19 mouse cellular contexts compared by ENCODE assay signal in genomic region chr8:80842514-80842913, GRCm38 (mm10). TPM values are rescaled to one million over a fixed set of nuclear protein-coding genes. Genes with fewer than 3 reads are reported as not detected.
DNase-seq lines count a peak whose midpoint lies in the region; ATAC-seq and TF ChIP-seq lines count a peak whose summit lies in the region.
"Had no signal": no experiment of that assay in that cellular context is flagged by ENCODE, and none has a peak within 500 bp of the region (broad histone marks: within the 10 kb centered on the region; RNA-seq: fewer than 3 reads in every experiment).

No protein-coding gene starts in this region.

- DNase-seq in heart, adult 9 months (ENCODE audit: low spot score in 2 of 2) = no peak
- DNase-seq in limb, embryonic 11.5 days (ENCODE audit: low spot score) = no peak
- DNase-seq in limb, embryonic 10.5 days (ENCODE audit: low spot score) = no peak
- DNase-seq in hindbrain, postnatal 0 days (ENCODE audit: low spot score) = no peak
- DNase-seq in thymus, postnatal 25 days = no peak
- DNase-seq in frontal cortex, adult 2 months (ENCODE audit: extremely low spot score in 1 of 2, low spot score in 1 of 2) = no peak
- DNase-seq: cerebellum, adult 8-10 months; gastrocnemius, postnatal 36 days; kidney, postnatal 14 days; layer of hippocampus, adult 9-11 months; lung, postnatal 14 days; right cerebral cortex, postnatal 25 days had no signal

- H3K27me3 ChIP-seq in heart, embryonic 15.5 days = no peaks in the 10 kb centered on the region
- H3K27me3 ChIP-seq in limb, embryonic 11.5 days (ENCODE audit: control insufficient read depth, insufficient read depth, low read length) = no peaks in the 10 kb centered on the region
- H3K27me3 ChIP-seq in limb, embryonic 10.5 days (ENCODE audit: low read depth, poor library complexity, severe bottlenecking) = no peaks in the 10 kb centered on the region
- H3K27me3 ChIP-seq in embryonic facial prominence, embryonic 13.5 days = no peaks in the 10 kb centered on the region
- H3K27me3 ChIP-seq in hindbrain, postnatal 0 days (ENCODE audit: insufficient read depth, low read length) = no peaks in the 10 kb centered on the region
- H3K27me3 ChIP-seq: embryonic facial prominence, embryonic 15.5 days; liver, embryonic 15.5 days; neural tube, embryonic 15.5 days had no signal

- no peaks in the 10 kb centered on the region for H3K36me3 ChIP-seq in heart, embryonic 15.5 days
- H3K36me3 ChIP-seq in limb, embryonic 11.5 days (ENCODE audit: control insufficient read depth, insufficient read depth, low read length) = no peaks in the 10 kb centered on the region
- no peaks in the 10 kb centered on the region for H3K36me3 ChIP-seq in limb, embryonic 10.5 days
- no peaks in the 10 kb centered on the region for H3K36me3 ChIP-seq in embryonic facial prominence, embryonic 13.5 days
- H3K36me3 ChIP-seq in hindbrain, postnatal 0 days (ENCODE audit: insufficient read depth, low read length) = no peaks in the 10 kb centered on the region
- H3K36me3 ChIP-seq: embryonic facial prominence, embryonic 15.5 days; neural tube, embryonic 15.5 days had no signal

- WGBS in heart, embryonic 15.5 days = 84% methylated on average over 3 of the region's 3 CpGs
- WGBS in limb, embryonic 11.5 days = 64% methylated on average over 3 of the region's 3 CpGs
- WGBS in limb, embryonic 10.5 days = 73% methylated on average over 3 of the region's 3 CpGs
- WGBS in embryonic facial prominence, embryonic 13.5 days = 79% methylated on average over 3 of the region's 3 CpGs
- WGBS in hindbrain, postnatal 0 days = 93% methylated on average over 3 of the region's 3 CpGs

- ATAC-seq in heart, embryonic 15.5 days (replicated peaks; ENCODE audit: insufficient number of reproducible peaks, insufficient read depth, low FRiP score, low read depth) = no peak; the same call in 1 of the 2 replicates
- ATAC-seq in limb, embryonic 11.5 days (ENCODE audit: insufficient number of reproducible peaks, low FRiP score, low TSS enrichment, low read depth) = peak; percentile 58; the same call in 1 of the 2 replicates
- peak; percentile 27; the same call in 1 of the 2 replicates for ATAC-seq in embryonic facial prominence, embryonic 13.5 days (ENCODE audit: insufficient number of reproducible peaks, insufficient read depth, low FRiP score, low TSS enrichment, low read depth)
- ATAC-seq in hindbrain, postnatal 0 days = peak; percentile 28; the same call in 1 of the 2 replicates
- ATAC-seq: intestine, postnatal 0 days had no signal

- H3K4me1 ChIP-seq in heart, embryonic 15.5 days (replicated peaks) = peaks cover 80% of the 10 kb centered on the region
- 0 out of 2 replicates have a peak, but pooled peaks cover 3% of the 10 kb centered on the region for H3K4me1 ChIP-seq in limb, embryonic 11.5 days (ENCODE audit: control insufficient read depth, insufficient read depth, low read length)
- H3K4me1 ChIP-seq in limb, embryonic 10.5 days = peaks cover 13% of the 10 kb centered on the region
- H3K4me1 ChIP-seq in embryonic facial prominence, embryonic 13.5 days = peaks cover 30% of the 10 kb centered on the region
- 0 out of 2 replicates have a peak, but pooled peaks cover 3% of the 10 kb centered on the region for H3K4me1 ChIP-seq in hindbrain, postnatal 0 days (ENCODE audit: insufficient read depth, low read length)

- H3K4me3 ChIP-seq in heart, embryonic 15.5 days = no peak overlapping the region
- H3K4me3 ChIP-seq in limb, embryonic 11.5 days (ENCODE audit: low read depth, low read length) = no peak overlapping the region
- H3K4me3 ChIP-seq in limb, embryonic 10.5 days = no peak overlapping the region
- H3K4me3 ChIP-seq in embryonic facial prominence, embryonic 13.5 days = no peak overlapping the region
- H3K4me3 ChIP-seq in hindbrain, postnatal 0 days (ENCODE audit: low read length) = no peak overlapping the region
- H3K4me3 ChIP-seq: embryonic facial prominence, embryonic 15.5 days; liver, embryonic 15.5 days; myocyte; neural tube, embryonic 15.5 days had no signal

- no peaks in the 10 kb centered on the region for H3K9me3 ChIP-seq in heart, embryonic 15.5 days (replicated peaks)
- no peaks in the 10 kb centered on the region for H3K9me3 ChIP-seq in limb, embryonic 11.5 days (ENCODE audit: control insufficient read depth, low read length)
- no peaks in the 10 kb centered on the region for H3K9me3 ChIP-seq in limb, embryonic 10.5 days (replicated peaks)
- H3K9me3 ChIP-seq in embryonic facial prominence, embryonic 13.5 days = no peaks in the 10 kb centered on the region
- H3K9me3 ChIP-seq in hindbrain, postnatal 0 days (ENCODE audit: low read length) = no peaks in the 10 kb centered on the region
- H3K9me3 ChIP-seq: embryonic facial prominence, embryonic 15.5 days; liver, embryonic 15.5 days; neural tube, embryonic 15.5 days had no signal

- peak overlapping the region; percentile 38 for H3K27ac ChIP-seq in heart, embryonic 15.5 days
- no peak overlapping the region for H3K27ac ChIP-seq in limb, embryonic 11.5 days (replicated peaks; ENCODE audit: low read depth, low read length)
- no peak overlapping the region for H3K27ac ChIP-seq in limb, embryonic 10.5 days
- H3K27ac ChIP-seq in embryonic facial prominence, embryonic 13.5 days = no peak overlapping the region
- H3K27ac ChIP-seq in hindbrain, postnatal 0 days = no peak overlapping the region
- H3K27ac ChIP-seq: embryonic facial prominence, embryonic 15.5 days; liver, embryonic 15.5 days; neural tube, embryonic 15.5 days had no signal

- no peak for TF ChIP-seq CTCF in hindbrain, postnatal 0 days (IDR thresholded peaks at IDR 0.05; ENCODE audit: low read depth)

- H3K4me2 ChIP-seq in heart, embryonic 15.5 days = no peak overlapping the region
- no peak overlapping the region for H3K4me2 ChIP-seq in limb, embryonic 11.5 days (ENCODE audit: low read depth, severe bottlenecking)
- H3K4me2 ChIP-seq in embryonic facial prominence, embryonic 13.5 days = no peak overlapping the region
- no peak overlapping the region for H3K4me2 ChIP-seq in hindbrain, postnatal 0 days (ENCODE audit: low read depth, low read length)
- H3K4me2 ChIP-seq: embryonic facial prominence, embryonic 15.5 days; liver, embryonic 15.5 days; neural tube, embryonic 15.5 days had no signal

- H3K9ac ChIP-seq in heart, embryonic 15.5 days = no peak overlapping the region
- no peak overlapping the region for H3K9ac ChIP-seq in limb, embryonic 11.5 days (ENCODE audit: low read length)
- no peak overlapping the region for H3K9ac ChIP-seq in embryonic facial prominence, embryonic 13.5 days
- H3K9ac ChIP-seq in hindbrain, postnatal 0 days (replicated peaks; ENCODE audit: low read length) = no peak overlapping the region
- H3K9ac ChIP-seq: embryonic facial prominence, embryonic 15.5 days; liver, embryonic 15.5 days; neural tube, embryonic 15.5 days had no signal

RNA-seq across cellular contexts. Expression of gene Gab1, which starts 37.8 kb away (rescaled TPM):
- 28.4 and 30.6 TPM in 2 replicates for polyA plus RNA-seq in heart, embryonic 15.5 days (2015; fragmentation: Nextera tagmentation; extraction: Ambion mirVana)
- polyA plus RNA-seq in limb, embryonic 11.5 days (2014; fragmentation: Nextera tagmentation; extraction: Ambion mirVana) = 22.2 and 22.4 TPM in 2 replicates
- polyA plus RNA-seq in limb, embryonic 10.5 days (2016; fragmentation: Nextera tagmentation; extraction: Ambion mirVana) = 10.6 and 14.2 TPM in 2 replicates
- polyA plus RNA-seq in embryonic facial prominence, embryonic 13.5 days (2015; fragmentation: Nextera tagmentation; extraction: Ambion mirVana) = 22.2 and 22.7 TPM in 2 replicates
- total RNA-seq in hindbrain, postnatal 0 days (2014; rRNA removed) = 32.1 and 32.7 TPM in 2 replicates
- polyA plus RNA-seq in hindbrain, postnatal 0 days (2015; fragmentation: Nextera tagmentation; extraction: Ambion mirVana) = 14.0 TPM in 2 replicates
- polyA plus RNA-seq in frontal cortex, adult 2 months (2012; rRNA removed) = 20.1 and 21.1 TPM in 2 replicates
